Mouse (Mus musculus): ENCODE measurements at regions not wholly inside any gene's neighbourhood (a gene's known extent, or its start where the extent isn't known, plus 50 kb on each side); places are given as distances from the start of the nearest gene placed in this dataset.

DNA sequence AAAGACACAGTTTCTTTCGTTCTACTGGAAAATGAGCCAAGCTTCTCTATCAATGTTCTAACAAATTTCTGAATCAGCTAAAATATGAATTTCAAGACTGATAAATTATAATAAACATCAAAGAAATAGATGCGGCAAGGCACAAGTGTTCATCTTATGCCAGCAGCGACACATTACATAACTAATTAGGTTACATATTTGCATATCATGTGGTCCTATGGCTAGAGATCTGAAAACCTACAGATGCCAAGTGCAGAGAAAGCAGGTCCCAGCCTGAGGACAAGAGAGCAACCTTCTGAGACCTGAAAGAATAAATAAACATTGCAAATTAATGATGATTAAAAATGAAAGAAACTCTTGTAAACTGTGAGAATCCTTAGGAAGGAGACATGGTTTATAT is 201.3 kb upstream of the Tent5a start:
- no peak for TF ChIP-seq E2F4 (IDR thresholded peaks at IDR 0.05; ENCODE audit: insufficient read depth)
- TF ChIP-seq POLR2A (IDR thresholded peaks at IDR 0.05; ENCODE audit: insufficient read length, low read depth): no peak

All from myocyte (in vitro differentiated cells).